Mouse (Mus musculus) heart, adult 2 months (tissue): ENCODE measurements around the gene Hal.

Experiments used
- CTCF ChIP-seq: fragments of 200-600 bp; IDR thresholded peaks from 2 replicates; pipeline ENCODE4 v1.8.1; 2022; ENCODE audit warnings: antibody characterized with exemption, mild to moderate bottlenecking, moderate library complexity
- POLR2A ChIP-seq: fragments of 200-500 bp; IDR thresholded peaks from 2 replicates; pipeline ENCODE4 v1.6.1; 2011; ENCODE audit warnings: mild to moderate bottlenecking, low read depth, low read length, control low read depth; ENCODE audit not compliant: insufficient read depth

- TF ChIP-seq CTCF (no peak), POLR2A (no peak)
Observed at GRCm38 (mm10) chr10:93447398-93447797, 41.2 kb upstream of the Hal start.
